Mouse (Mus musculus) bone marrow, adult 2 months (tissue): ENCODE measurements around the gene Gm42417.

ENCODE experiments used
- CTCF ChIP-seq: fragments of 200-500 bp; IDR thresholded peaks from 2 replicates; pipeline ENCODE4 v1.5.1; 2011; ENCODE audit warnings: low read length, control low read depth; ENCODE audit not compliant: control insufficient read depth, insufficient read depth
- POLR2A ChIP-seq: fragments of 200-500 bp; IDR thresholded peaks from 2 replicates; pipeline ENCODE4 v1.6.1; 2011; ENCODE audit warnings: low read depth, mild to moderate bottlenecking, control low read depth, low read length, borderline replicate concordance; ENCODE audit not compliant: control insufficient read depth

DNA sequence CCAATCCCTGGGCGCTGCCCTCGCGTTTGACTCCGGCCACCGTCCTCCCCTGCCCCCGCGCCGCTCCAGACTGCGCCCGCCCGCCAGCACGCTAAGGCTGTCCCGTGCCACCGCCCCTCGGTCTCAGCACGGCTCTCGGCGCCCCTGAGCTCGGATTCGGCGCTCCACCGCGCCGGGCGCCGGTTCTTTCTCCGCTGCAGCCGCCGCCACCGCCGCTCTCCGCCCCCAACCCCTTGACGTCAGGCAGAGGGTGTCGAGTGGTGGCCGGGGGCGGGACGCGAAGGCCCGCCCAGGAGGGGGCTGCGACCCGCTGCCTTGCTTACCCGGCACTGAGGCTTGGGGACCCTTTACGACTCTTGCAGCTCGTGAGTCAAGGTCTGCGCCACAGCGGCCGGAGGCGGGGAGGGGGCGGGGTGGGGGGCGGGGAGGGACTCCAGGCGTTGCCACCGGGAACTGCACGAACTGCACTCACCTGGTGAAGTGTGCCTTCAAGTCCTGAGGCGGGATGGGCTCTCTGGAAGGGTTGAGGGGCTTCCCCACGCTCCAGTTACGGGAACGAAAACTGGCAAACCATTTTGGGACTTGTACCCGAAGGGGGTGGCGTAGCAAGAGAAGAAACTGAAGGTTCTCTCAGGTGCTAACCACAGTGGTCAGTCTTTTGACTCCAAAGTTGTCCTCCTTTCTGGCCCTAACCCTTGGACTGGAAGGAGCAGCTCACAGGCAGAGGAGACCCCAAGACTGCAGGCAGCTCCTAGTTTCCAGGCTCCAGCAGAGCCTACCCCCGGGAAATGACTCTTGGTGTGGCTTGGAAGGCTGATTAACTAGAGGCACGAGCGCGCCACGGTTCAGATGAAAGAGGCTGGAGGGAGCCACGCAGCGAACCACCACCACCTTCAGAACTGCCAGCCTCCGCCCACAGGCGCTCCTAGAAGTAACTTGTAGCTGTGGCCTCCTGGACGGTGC lies 19.1 kb upstream of the Gm42417 start, which contains the start of gene Sema4c:
- no peak for TF ChIP-seq CTCF
- no peak for TF ChIP-seq POLR2A
